In genomic region chr7:78361341-78362309, GRCm38 (mm10) we compare ENCODE assay signal across 10 mouse cellular contexts.
DNase-seq lines count a peak whose midpoint lies in the region; ATAC-seq and TF ChIP-seq lines count a peak whose summit lies in the region.
"Had no signal": no experiment of that assay in that cellular context is flagged by ENCODE, and none has a peak within 500 bp of the region (broad histone marks: within the 10 kb centered on the region; RNA-seq: fewer than 3 reads in every experiment).

No protein-coding gene starts in this region.

- H3K9me3 ChIP-seq in heart, embryonic 14.5 days (ENCODE audit: control insufficient read depth, low read length), result no peaks in the 10 kb centered on the region
- no peaks in the 10 kb centered on the region for H3K9me3 ChIP-seq in heart, embryonic 12.5 days (replicated peaks)
- H3K9me3 ChIP-seq in CH12.LX (replicated peaks; ENCODE audit: low read length), result peaks cover 80% of the 10 kb centered on the region
- H3K9me3 ChIP-seq in hindbrain, embryonic 16.5 days (ENCODE audit: control insufficient read depth, low read length), result no peaks in the 10 kb centered on the region
- no peaks in the 10 kb centered on the region for H3K9me3 ChIP-seq in intestine, embryonic 15.5 days

- no peaks in the 10 kb centered on the region for H3K36me3 ChIP-seq in heart, embryonic 14.5 days (ENCODE audit: control insufficient read depth, insufficient read depth, low read length)
- H3K36me3 ChIP-seq in heart, embryonic 12.5 days, result no peaks in the 10 kb centered on the region
- no peaks in the 10 kb centered on the region for H3K36me3 ChIP-seq in CH12.LX (replicated peaks in 1 of 2; ENCODE audit: control insufficient read depth in 1 of 2, insufficient read depth in 1 of 2, low read length in 1 of 2)
- H3K36me3 ChIP-seq in hindbrain, embryonic 16.5 days (ENCODE audit: control insufficient read depth, insufficient read depth, low read length), result no peaks in the 10 kb centered on the region
- H3K36me3 ChIP-seq in intestine, embryonic 15.5 days, result no peaks in the 10 kb centered on the region
- H3K36me3 ChIP-seq: liver, embryonic 13.5 days had no signal

- no peak overlapping the region for H3K27ac ChIP-seq in heart, embryonic 14.5 days (replicated peaks in 1 of 2; ENCODE audit: control insufficient read depth in 1 of 2, insufficient read depth in 1 of 2, low read depth in 2 of 2, low read length in 2 of 2)
- no peak overlapping the region for H3K27ac ChIP-seq in heart, embryonic 12.5 days (ENCODE audit: poor library complexity, severe bottlenecking)
- 0 out of 2 replicates have a peak overlapping the region, but pooled peaks have one; percentile 15 for H3K27ac ChIP-seq in CH12.LX (ENCODE audit: insufficient read depth, low read depth)
- peak overlapping the region; percentile 52; the same call in 1 of the 2 replicates for H3K27ac ChIP-seq in hindbrain, embryonic 16.5 days (ENCODE audit: low read depth, low read length)
- no peak overlapping the region for H3K27ac ChIP-seq in intestine, embryonic 15.5 days
- H3K27ac ChIP-seq: liver, embryonic 13.5 days had no signal

- no peak overlapping the region for H3K9ac ChIP-seq in heart, embryonic 14.5 days (ENCODE audit: low read length)
- no peak overlapping the region for H3K9ac ChIP-seq in heart, embryonic 12.5 days
- no peak overlapping the region for H3K9ac ChIP-seq in CH12.LX (ENCODE audit: insufficient read depth, low read depth)
- no peak overlapping the region for H3K9ac ChIP-seq in hindbrain, embryonic 16.5 days (ENCODE audit: low read depth, low read length)
- no peak overlapping the region for H3K9ac ChIP-seq in intestine, embryonic 15.5 days
- H3K9ac ChIP-seq: liver, embryonic 13.5 days had no signal

- no peaks in the 10 kb centered on the region for H3K79me2 ChIP-seq in CH12.LX (replicated peaks; ENCODE audit: control insufficient read depth, extremely low read depth, insufficient read depth, poor library complexity, severe bottlenecking)

- dilution Hi-C loops in CH12.LX (cut with MboI; ENCODE audit: extremely low pct_ligation_motif_present, extremely low pct_unique_long_range_greater_than_20kb, low sequenced_read_pairs), result no loop called here

- 0 out of 2 replicates have a peak, but pooled peaks have one; percentile 50 for ATAC-seq in heart, embryonic 14.5 days (ENCODE audit: insufficient number of reproducible peaks, insufficient read depth, low FRiP score, low read depth)
- ATAC-seq in heart, embryonic 12.5 days (ENCODE audit: insufficient number of reproducible peaks, low FRiP score), result no peak
- peak; percentile 49 for ATAC-seq in hindbrain, embryonic 16.5 days
- ATAC-seq in intestine, embryonic 15.5 days, result no peak

- TF ChIP-seq POLR2A in CH12.LX (IDR thresholded peaks at IDR 0.05; ENCODE audit: low read depth, low read length), result no peak

- H3K4me3 ChIP-seq in heart, embryonic 14.5 days (ENCODE audit: control insufficient read depth in 1 of 2, insufficient read depth in 1 of 2, low read depth in 1 of 2, low read length in 2 of 2), result no peak overlapping the region
- no peak overlapping the region for H3K4me3 ChIP-seq in heart, embryonic 12.5 days
- no peak overlapping the region for H3K4me3 ChIP-seq in CH12.LX (replicated peaks in 1 of 3; ENCODE audit: low read depth in 2 of 3, low read length in 2 of 3, poor library complexity in 1 of 3)
- no peak overlapping the region for H3K4me3 ChIP-seq in hindbrain, embryonic 16.5 days (ENCODE audit: low read length)
- H3K4me3 ChIP-seq in intestine, embryonic 15.5 days (replicated peaks), result no peak overlapping the region
- H3K4me3 ChIP-seq: liver, embryonic 13.5 days had no signal

- WGBS in heart, embryonic 14.5 days, result 60% methylated on average over 8 of the region's 8 CpGs
- WGBS in heart, embryonic 12.5 days, result 55% methylated on average over 8 of the region's 8 CpGs
- WGBS in hindbrain, embryonic 16.5 days, result 51% methylated on average over 8 of the region's 8 CpGs
- 58% methylated on average over 8 of the region's 8 CpGs for WGBS in intestine, embryonic 15.5 days

- TF ChIP-seq CTCF in CH12.LX (conservative IDR thresholded peaks at IDR 0.05 in 1 of 2, IDR thresholded peaks at IDR 0.05 in 1 of 2; ENCODE audit: low read depth in 2 of 2, low read length in 2 of 2), result no peak

- in situ Hi-C loops in CH12.LX (cut with MboI; ENCODE audit: low pct_ligation_motif_present, low pct_unique_long_range_greater_than_20kb, low sequenced_read_pairs), result no loop called here

- no peak for DNase-seq in CH12.LX (ENCODE audit: extremely low read depth)
- DNase-seq in Muller cell, postnatal 12 days (ENCODE audit: inconsistent ontology term), result peak; percentile 18
- no peak for DNase-seq in frontal cortex, postnatal 36 days (ENCODE audit: low spot score in 2 of 2)
- DNase-seq: gastrocnemius, postnatal 14 days; liver, embryonic 13.5 days; thymus, postnatal 14 days had no signal

- no peak overlapping the region for H3K4me2 ChIP-seq in heart, embryonic 14.5 days (ENCODE audit: low read length)
- no peak overlapping the region for H3K4me2 ChIP-seq in heart, embryonic 12.5 days
- H3K4me2 ChIP-seq in CH12.LX (ENCODE audit: insufficient read depth, low read depth, poor library complexity, severe bottlenecking), result no peak overlapping the region
- no peak overlapping the region for H3K4me2 ChIP-seq in hindbrain, embryonic 16.5 days (ENCODE audit: low read length)
- H3K4me2 ChIP-seq in intestine, embryonic 15.5 days (replicated peaks), result no peak overlapping the region
- H3K4me2 ChIP-seq: liver, embryonic 13.5 days had no signal

- no peak for TF ChIP-seq EP300 in CH12.LX (IDR thresholded peaks at IDR 0.05; ENCODE audit: low read length)

- TF ChIP-seq RAD21 in CH12.LX (IDR thresholded peaks at IDR 0.05; ENCODE audit: low read depth, low read length), result no peak

- no peaks in the 10 kb centered on the region for H3K27me3 ChIP-seq in heart, embryonic 14.5 days (ENCODE audit: control insufficient read depth, insufficient read depth, low read length)
- no peaks in the 10 kb centered on the region for H3K27me3 ChIP-seq in heart, embryonic 12.5 days (replicated peaks)
- H3K27me3 ChIP-seq in CH12.LX (replicated peaks), result no peaks in the 10 kb centered on the region
- no peaks in the 10 kb centered on the region for H3K27me3 ChIP-seq in hindbrain, embryonic 16.5 days (replicated peaks; ENCODE audit: control insufficient read depth, insufficient read depth, low read length)
- no peaks in the 10 kb centered on the region for H3K27me3 ChIP-seq in intestine, embryonic 15.5 days (replicated peaks)
- H3K27me3 ChIP-seq: liver, embryonic 13.5 days had no signal

- no peaks in the 10 kb centered on the region for H3K4me1 ChIP-seq in heart, embryonic 14.5 days (ENCODE audit: control insufficient read depth in 2 of 2, insufficient read depth in 2 of 2, low read length in 2 of 2)
- no peaks in the 10 kb centered on the region for H3K4me1 ChIP-seq in heart, embryonic 12.5 days (replicated peaks)
- no peaks in the 10 kb centered on the region for H3K4me1 ChIP-seq in CH12.LX (ENCODE audit: control insufficient read depth in 1 of 2, insufficient read depth in 2 of 2)
- peaks cover 7% of the 10 kb centered on the region for H3K4me1 ChIP-seq in hindbrain, embryonic 16.5 days (ENCODE audit: control insufficient read depth, insufficient read depth, low read depth, low read length)
- H3K4me1 ChIP-seq in intestine, embryonic 15.5 days (replicated peaks), result no peaks in the 10 kb centered on the region
- H3K4me1 ChIP-seq: liver, embryonic 13.5 days had no signal

TF ChIP-seq in CH12.LX, 34 proteins besides CTCF, POLR2A, EP300 and RAD21:
- TF ChIP-seq KAT2A (IDR thresholded peaks at IDR 0.05; ENCODE audit: insufficient replicate concordance, low read length) (no peak), TBP (conservative IDR thresholded peaks at IDR 0.05; ENCODE audit: low read depth, low read length) (no peak), MEF2A (IDR thresholded peaks at IDR 0.05; ENCODE audit: borderline replicate concordance, low read depth, low read length) (no peak), ZC3H11A (IDR thresholded peaks at IDR 0.05; ENCODE audit: low read depth, low read length) (no peak), MXI1 (IDR thresholded peaks at IDR 0.05; ENCODE audit: low read depth, low read length) (no peak), ZNF384 (IDR thresholded peaks at IDR 0.05; ENCODE audit: low read depth, low read length) (no peak), GABPA (IDR thresholded peaks at IDR 0.05; ENCODE audit: insufficient replicate concordance, low read depth, low read length) (no peak), JUND (conservative IDR thresholded peaks at IDR 0.05; ENCODE audit: low read depth, low read length) (no peak), MAZ (IDR thresholded peaks at IDR 0.05; ENCODE audit: low read depth, low read length) (no peak), MYC (IDR thresholded peaks at IDR 0.05; ENCODE audit: low read depth, low read length) (no peak), NRF1 (IDR thresholded peaks at IDR 0.05; ENCODE audit: low read depth, low read length) (no peak), POLR2AphosphoS2 (IDR thresholded peaks at IDR 0.05; ENCODE audit: low read depth, low read length) (no peak), ZMIZ1 (IDR thresholded peaks at IDR 0.05; ENCODE audit: low read depth, low read length) (no peak), JUN (IDR thresholded peaks at IDR 0.05; ENCODE audit: insufficient read depth, low read depth, low read length) (no peak), UBTF (IDR thresholded peaks at IDR 0.05; ENCODE audit: low read depth, low read length) (no peak)

Comparison
In these comparisons a context has a peak if more than half of its experiments do, and no peak if none do; other contexts are left out.
1. ATAC-seq: peak in heart, embryonic 14.5 days (single experiment) and hindbrain, embryonic 16.5 days (single experiment); none in heart, embryonic 12.5 days (single experiment) and intestine, embryonic 15.5 days (single experiment).
2. H3K27ac ChIP-seq: peak in CH12.LX (single experiment) and hindbrain, embryonic 16.5 days (single experiment); none in heart, embryonic 14.5 days (0 of 2), heart, embryonic 12.5 days (single experiment) and intestine, embryonic 15.5 days (single experiment).